Mouse (Mus musculus): ENCODE measurements around the gene 2900026A02Rik.

2900026A02Rik gene

GRCm38 (mm10) chr5:113173318-113173717 lies 47.7 kb downstream of the 2900026A02Rik start:
- DNase-seq: peak; percentile 30

- no peak for DNase-seq
Measured at GRCm38 (mm10) chr5:113171968-113172578, 49.0 kb downstream of the 2900026A02Rik start.

GRCm38 (mm10) chr5:113170064-113170754 lies 50.8 kb downstream of the 2900026A02Rik start:
- no peak for DNase-seq

- DNase-seq: no peak
Measured at GRCm38 (mm10) chr5:113167733-113168132, 53.3 kb downstream of the 2900026A02Rik start.

- peak; percentile 25 for DNase-seq
Measured at GRCm38 (mm10) chr5:113165481-113165880, 55.6 kb downstream of the 2900026A02Rik start.

- peak; percentile 37 for DNase-seq
Measured at GRCm38 (mm10) chr5:113164873-113165441, 56.1 kb downstream of the 2900026A02Rik start.

- DNase-seq: no peak
Measured at GRCm38 (mm10) chr5:113164448-113164847, 56.6 kb downstream of the 2900026A02Rik start.

- DNase-seq: no peak
Measured at GRCm38 (mm10) chr5:113163116-113163515, 57.9 kb downstream of the 2900026A02Rik start.

- DNase-seq: no peak
Measured at GRCm38 (mm10) chr5:113162699-113163098, 58.3 kb downstream of the 2900026A02Rik start.

- no peak for DNase-seq
Measured at GRCm38 (mm10) chr5:113161576-113161975, 59.5 kb downstream of the 2900026A02Rik start.

GRCm38 (mm10) chr5:113160320-113160719 lies 60.7 kb downstream of the 2900026A02Rik start:
- no peak for DNase-seq

- DNase-seq: no peak
Measured at GRCm38 (mm10) chr5:113158759-113159355, 62.2 kb downstream of the 2900026A02Rik start.

GRCm38 (mm10) chr5:113157588-113157987 lies 63.4 kb downstream of the 2900026A02Rik start:
- DNase-seq: no peak

GRCm38 (mm10) chr5:113157006-113157405 lies 64.0 kb downstream of the 2900026A02Rik start:
- DNase-seq: no peak

GRCm38 (mm10) chr5:113155133-113155532 lies 65.9 kb downstream of the 2900026A02Rik start:
- DNase-seq: peak; percentile 53

- no peak for DNase-seq
Measured at GRCm38 (mm10) chr5:113154441-113154840, 66.6 kb downstream of the 2900026A02Rik start.

- no peak for DNase-seq
Measured at GRCm38 (mm10) chr5:113153508-113153830, 67.6 kb downstream of the 2900026A02Rik start.

- DNase-seq: no peak
Measured at GRCm38 (mm10) chr5:113152663-113153507, 68.2 kb downstream of the 2900026A02Rik start.

- DNase-seq: no peak
Measured at GRCm38 (mm10) chr5:113151554-113152103, 69.4 kb downstream of the 2900026A02Rik start.

- no peak for DNase-seq
Measured at GRCm38 (mm10) chr5:113150871-113151553, 70.0 kb downstream of the 2900026A02Rik start.

- DNase-seq: no peak
Measured at GRCm38 (mm10) chr5:113149052-113149451, 72.0 kb downstream of the 2900026A02Rik start.

- no peak for DNase-seq
Measured at GRCm38 (mm10) chr5:113147994-113148471, 73.0 kb downstream of the 2900026A02Rik start.
